19 mouse cellular contexts compared by ENCODE assay signal in the genomic region with DNA sequence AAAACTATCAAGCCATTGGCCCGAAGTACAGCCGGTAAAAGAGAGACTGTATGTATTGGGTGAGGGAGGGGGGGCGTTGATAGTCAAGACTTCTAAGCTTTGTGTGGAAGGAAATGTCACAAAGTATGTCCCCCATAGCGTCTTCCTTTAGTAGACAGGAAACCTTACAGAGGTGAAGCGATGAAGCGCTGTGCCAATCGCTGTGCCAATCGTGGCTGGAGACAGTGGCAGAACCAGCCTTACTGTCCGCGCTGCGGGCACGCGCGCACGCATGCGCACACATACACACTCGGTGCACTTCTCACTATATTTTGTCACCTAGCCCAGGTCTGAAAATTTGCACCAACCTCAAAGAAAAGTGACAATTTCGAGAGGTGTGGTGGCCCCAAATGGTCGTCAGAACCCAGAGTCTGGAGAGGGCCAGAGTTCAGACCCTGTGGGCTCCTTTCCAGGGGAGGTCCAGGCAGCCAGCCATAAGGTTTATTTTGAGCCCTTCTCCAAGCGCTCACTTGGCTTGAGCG. TPM values are rescaled to one million over a fixed set of nuclear protein-coding genes. Genes with fewer than 3 reads are reported as not detected.
DNase-seq lines count a peak whose midpoint lies in the region; ATAC-seq and TF ChIP-seq lines count a peak whose summit lies in the region.
"Had no signal": no experiment of that assay in that cellular context is flagged by ENCODE, and none has a peak within 500 bp of the region (broad histone marks: within the 10 kb centered on the region; RNA-seq: fewer than 3 reads in every experiment).

No protein-coding gene starts in this region.

- no peak overlapping the region for H3K9ac ChIP-seq in forebrain, embryonic 14.5 days (ENCODE audit: low read length)
- H3K9ac ChIP-seq in forebrain, embryonic 12.5 days, result no peak overlapping the region
- H3K9ac ChIP-seq in hindbrain, embryonic 15.5 days, result no peak overlapping the region
- no peak overlapping the region for H3K9ac ChIP-seq in hindbrain, embryonic 12.5 days
- H3K9ac ChIP-seq in hindbrain, postnatal 0 days (replicated peaks; ENCODE audit: low read length), result no peak overlapping the region
- no peak overlapping the region for H3K9ac ChIP-seq in neural tube, embryonic 15.5 days (replicated peaks)

- no peaks in the 10 kb centered on the region for H3K9me3 ChIP-seq in forebrain, embryonic 14.5 days (replicated peaks; ENCODE audit: control insufficient read depth, low read length)
- no peaks in the 10 kb centered on the region for H3K9me3 ChIP-seq in forebrain, embryonic 12.5 days
- no peaks in the 10 kb centered on the region for H3K9me3 ChIP-seq in hindbrain, embryonic 15.5 days
- H3K9me3 ChIP-seq in hindbrain, embryonic 12.5 days (replicated peaks), result no peaks in the 10 kb centered on the region
- no peaks in the 10 kb centered on the region for H3K9me3 ChIP-seq in hindbrain, postnatal 0 days (ENCODE audit: low read length)
- no peaks in the 10 kb centered on the region for H3K9me3 ChIP-seq in neural tube, embryonic 15.5 days (replicated peaks)

- no peaks in the 10 kb centered on the region for H3K36me3 ChIP-seq in forebrain, embryonic 14.5 days (ENCODE audit: control insufficient read depth, insufficient read depth, low read length)
- H3K36me3 ChIP-seq in forebrain, embryonic 12.5 days (replicated peaks), result no peaks in the 10 kb centered on the region
- no peaks in the 10 kb centered on the region for H3K36me3 ChIP-seq in hindbrain, embryonic 15.5 days
- no peaks in the 10 kb centered on the region for H3K36me3 ChIP-seq in hindbrain, embryonic 12.5 days
- H3K36me3 ChIP-seq in hindbrain, postnatal 0 days (ENCODE audit: insufficient read depth, low read length), result no peaks in the 10 kb centered on the region
- no peaks in the 10 kb centered on the region for H3K36me3 ChIP-seq in neural tube, embryonic 15.5 days

- H3K4me2 ChIP-seq in forebrain, embryonic 14.5 days (ENCODE audit: low read length), result peak overlapping the region; percentile 17; the same call in 1 of the 2 replicates
- H3K4me2 ChIP-seq in forebrain, embryonic 12.5 days, result no peak overlapping the region
- peak overlapping the region; percentile 46 for H3K4me2 ChIP-seq in hindbrain, embryonic 15.5 days
- no peak overlapping the region for H3K4me2 ChIP-seq in hindbrain, embryonic 12.5 days (replicated peaks)
- H3K4me2 ChIP-seq in hindbrain, postnatal 0 days (ENCODE audit: low read depth, low read length), result peak overlapping the region; percentile 44
- peak overlapping the region; percentile 51 for H3K4me2 ChIP-seq in neural tube, embryonic 15.5 days

- WGBS in forebrain, embryonic 14.5 days, result 39% methylated on average over 21 of the region's 21 CpGs
- WGBS in forebrain, embryonic 12.5 days, result 35% methylated on average over 21 of the region's 21 CpGs
- WGBS in hindbrain, embryonic 15.5 days, result 30% methylated on average over 21 of the region's 21 CpGs
- WGBS in hindbrain, embryonic 12.5 days, result 35% methylated on average over 21 of the region's 21 CpGs
- 33% methylated on average over 21 of the region's 21 CpGs for WGBS in hindbrain, postnatal 0 days
- 36% methylated on average over 21 of the region's 21 CpGs for WGBS in neural tube, embryonic 15.5 days

- DNase-seq in forebrain, embryonic 14.5 days (ENCODE audit: low spot score), result no peak
- DNase-seq in hindbrain, postnatal 0 days (ENCODE audit: low spot score), result no peak
- DNase-seq: adrenal gland, adult 2 months; heart, adult 2 months; kidney, adult 9 months; lung, adult 18-20 months; lung, postnatal 36 days had no signal

- ATAC-seq in forebrain, embryonic 14.5 days, result 0 out of 2 replicates have a peak, but pooled peaks have one; percentile 4
- no peak for ATAC-seq in forebrain, embryonic 12.5 days (ENCODE audit: low FRiP score)
- no peak for ATAC-seq in hindbrain, embryonic 15.5 days (ENCODE audit: low FRiP score, low read depth)
- no peak for ATAC-seq in hindbrain, embryonic 12.5 days (ENCODE audit: low FRiP score)
- ATAC-seq in hindbrain, postnatal 0 days, result no peak
- ATAC-seq in neural tube, embryonic 15.5 days (ENCODE audit: low FRiP score), result no peak
- no peak for ATAC-seq in frontal cortex, adult (ENCODE audit: low TSS enrichment)
- ATAC-seq: inflammation-experienced regulatory T-cells, adult 6 months had no signal

- TF ChIP-seq CTCF in hindbrain, postnatal 0 days (IDR thresholded peaks at IDR 0.05; ENCODE audit: low read depth), result no peak

- 0 out of 2 replicates have a peak, but pooled peaks cover 3% of the 10 kb centered on the region for H3K4me1 ChIP-seq in forebrain, embryonic 14.5 days (ENCODE audit: control insufficient read depth, insufficient read depth, low read length)
- peaks cover 3% of the 10 kb centered on the region; the same call in 1 of the 2 replicates for H3K4me1 ChIP-seq in forebrain, embryonic 12.5 days
- H3K4me1 ChIP-seq in hindbrain, embryonic 15.5 days (replicated peaks), result peaks cover 19% of the 10 kb centered on the region
- H3K4me1 ChIP-seq in hindbrain, embryonic 12.5 days, result peaks cover 11% of the 10 kb centered on the region
- H3K4me1 ChIP-seq in hindbrain, postnatal 0 days (ENCODE audit: insufficient read depth, low read length), result no peaks in the 10 kb centered on the region
- peaks cover 32% of the 10 kb centered on the region for H3K4me1 ChIP-seq in neural tube, embryonic 15.5 days

- H3K27ac ChIP-seq in forebrain, embryonic 14.5 days (ENCODE audit: low read depth, low read length), result no peak overlapping the region
- no peak overlapping the region for H3K27ac ChIP-seq in forebrain, embryonic 12.5 days
- no peak overlapping the region for H3K27ac ChIP-seq in hindbrain, embryonic 15.5 days (replicated peaks)
- H3K27ac ChIP-seq in hindbrain, embryonic 12.5 days, result no peak overlapping the region
- no peak overlapping the region for H3K27ac ChIP-seq in hindbrain, postnatal 0 days
- H3K27ac ChIP-seq in neural tube, embryonic 15.5 days (replicated peaks), result no peak overlapping the region
- H3K27ac ChIP-seq: heart, adult 2 months; stomach, postnatal 0 days had no signal

- H3K27me3 ChIP-seq in forebrain, embryonic 14.5 days (replicated peaks; ENCODE audit: control insufficient read depth, insufficient read depth, low read length), result peaks cover 53% of the 10 kb centered on the region
- peaks cover 69% of the 10 kb centered on the region for H3K27me3 ChIP-seq in forebrain, embryonic 12.5 days
- H3K27me3 ChIP-seq in hindbrain, embryonic 15.5 days, result peaks cover 72% of the 10 kb centered on the region
- peaks cover 77% of the 10 kb centered on the region for H3K27me3 ChIP-seq in hindbrain, embryonic 12.5 days
- peaks cover 49% of the 10 kb centered on the region for H3K27me3 ChIP-seq in hindbrain, postnatal 0 days (ENCODE audit: insufficient read depth, low read length)
- peaks cover 75% of the 10 kb centered on the region for H3K27me3 ChIP-seq in neural tube, embryonic 15.5 days (replicated peaks)

- H3K4me3 ChIP-seq in forebrain, embryonic 14.5 days (ENCODE audit: low read depth, low read length), result no peak overlapping the region
- no peak overlapping the region for H3K4me3 ChIP-seq in forebrain, embryonic 12.5 days (replicated peaks)
- peak overlapping the region; percentile 15; the same call in 1 of the 2 replicates for H3K4me3 ChIP-seq in hindbrain, embryonic 15.5 days
- H3K4me3 ChIP-seq in hindbrain, embryonic 12.5 days, result no peak overlapping the region
- H3K4me3 ChIP-seq in hindbrain, postnatal 0 days (ENCODE audit: low read length), result peak overlapping the region; percentile 7; the same call in 1 of the 2 replicates
- H3K4me3 ChIP-seq in neural tube, embryonic 15.5 days (replicated peaks), result peak overlapping the region; percentile 18
- H3K4me3 ChIP-seq: erythroblast, embryonic 14.5 days; heart, adult 2 months had no signal

RNA-seq across cellular contexts. Expression of a gene that starts 5.1 kb away (rescaled TPM):
- polyA plus RNA-seq in forebrain, embryonic 14.5 days (2014; fragmentation: Nextera tagmentation; extraction: Ambion mirVana), result 0.29 and 0.45 TPM in 2 replicates
- polyA plus RNA-seq in forebrain, embryonic 12.5 days (2016; fragmentation: Nextera tagmentation; extraction: Ambion mirVana), result 0.65 and 0.67 TPM in 2 replicates
- polyA plus RNA-seq in hindbrain, embryonic 15.5 days (2015; fragmentation: Nextera tagmentation; extraction: Ambion mirVana), result not detected in 2 replicates
- 0.70 and 0.83 TPM in 2 replicates for polyA plus RNA-seq in hindbrain, embryonic 12.5 days (2016; fragmentation: Nextera tagmentation; extraction: Ambion mirVana)
- not detected in 2 replicates for total RNA-seq in hindbrain, postnatal 0 days (2014; rRNA removed)
- polyA plus RNA-seq in hindbrain, postnatal 0 days (2015; fragmentation: Nextera tagmentation; extraction: Ambion mirVana), result not detected in 2 replicates
- 0.35 and 0.68 TPM in 2 replicates for polyA plus RNA-seq in neural tube, embryonic 15.5 days (2015; fragmentation: Nextera tagmentation; extraction: Ambion mirVana)
- total RNA-seq: adrenal gland, adult 2 months; heart, adult 2 months; layer of hippocampus, postnatal 10 days; left cerebral cortex, postnatal 10 days; liver, adult 2 months had no signal
- polyA plus RNA-seq: adrenal gland, adult 2 months; erythroblast, embryonic 14.5 days; heart, adult 2 months; heart, embryonic 16.5 days; inflammation-experienced regulatory T-cells, adult 6 months; liver, adult 2 months had no signal

RNA-seq across cellular contexts. Expression of a gene that starts 15.9 kb away (rescaled TPM):
- polyA plus RNA-seq in forebrain, embryonic 14.5 days (2014; fragmentation: Nextera tagmentation; extraction: Ambion mirVana), result 51.5 and 57.8 TPM in 2 replicates
- polyA plus RNA-seq in forebrain, embryonic 12.5 days (2016; fragmentation: Nextera tagmentation; extraction: Ambion mirVana), result 58.2 and 60.1 TPM in 2 replicates
- polyA plus RNA-seq in hindbrain, embryonic 15.5 days (2015; fragmentation: Nextera tagmentation; extraction: Ambion mirVana), result 149 and 161 TPM in 2 replicates
- polyA plus RNA-seq in hindbrain, embryonic 12.5 days (2016; fragmentation: Nextera tagmentation; extraction: Ambion mirVana), result 47.5 and 50.0 TPM in 2 replicates
- 92.9 and 97.9 TPM in 2 replicates for total RNA-seq in hindbrain, postnatal 0 days (2014; rRNA removed)
- 143 and 152 TPM in 2 replicates for polyA plus RNA-seq in hindbrain, postnatal 0 days (2015; fragmentation: Nextera tagmentation; extraction: Ambion mirVana)
- polyA plus RNA-seq in neural tube, embryonic 15.5 days (2015; fragmentation: Nextera tagmentation; extraction: Ambion mirVana), result 114 and 139 TPM in 2 replicates

Comparison
In these comparisons a context has a peak if more than half of its experiments do, and no peak if none do; other contexts are left out.
1. H3K4me2 ChIP-seq: peak in forebrain, embryonic 14.5 days (single experiment), hindbrain, embryonic 15.5 days (single experiment), hindbrain, postnatal 0 days (single experiment) and neural tube, embryonic 15.5 days (single experiment); none in forebrain, embryonic 12.5 days (single experiment) and hindbrain, embryonic 12.5 days (single experiment).
2. H3K4me3 ChIP-seq: peak in hindbrain, embryonic 15.5 days (single experiment), hindbrain, postnatal 0 days (single experiment) and neural tube, embryonic 15.5 days (single experiment); none in forebrain, embryonic 14.5 days (single experiment), forebrain, embryonic 12.5 days (single experiment) and hindbrain, embryonic 12.5 days (single experiment).